Mouse (Mus musculus) stomach, adult 2 months (tissue): ENCODE results near the gene Lhfpl4. TPM values are rescaled to one million over a fixed set of nuclear protein-coding genes. Genes with fewer than 3 reads are reported as not detected.

ENCODE experiments used
- polyA plus RNA-seq: library from polyadenylated mRNA; depleted of rRNA; stranded (reverse); fragments of >200 nt; gene quantifications from 2 replicates; pipeline ENCODE4 v1.2.3, GENCODE M21; 2012; rRNA removed

Gene Lhfpl4
- polyA plus RNA-seq = 0.51 and 0.62 TPM in 2 replicates

DNA sequence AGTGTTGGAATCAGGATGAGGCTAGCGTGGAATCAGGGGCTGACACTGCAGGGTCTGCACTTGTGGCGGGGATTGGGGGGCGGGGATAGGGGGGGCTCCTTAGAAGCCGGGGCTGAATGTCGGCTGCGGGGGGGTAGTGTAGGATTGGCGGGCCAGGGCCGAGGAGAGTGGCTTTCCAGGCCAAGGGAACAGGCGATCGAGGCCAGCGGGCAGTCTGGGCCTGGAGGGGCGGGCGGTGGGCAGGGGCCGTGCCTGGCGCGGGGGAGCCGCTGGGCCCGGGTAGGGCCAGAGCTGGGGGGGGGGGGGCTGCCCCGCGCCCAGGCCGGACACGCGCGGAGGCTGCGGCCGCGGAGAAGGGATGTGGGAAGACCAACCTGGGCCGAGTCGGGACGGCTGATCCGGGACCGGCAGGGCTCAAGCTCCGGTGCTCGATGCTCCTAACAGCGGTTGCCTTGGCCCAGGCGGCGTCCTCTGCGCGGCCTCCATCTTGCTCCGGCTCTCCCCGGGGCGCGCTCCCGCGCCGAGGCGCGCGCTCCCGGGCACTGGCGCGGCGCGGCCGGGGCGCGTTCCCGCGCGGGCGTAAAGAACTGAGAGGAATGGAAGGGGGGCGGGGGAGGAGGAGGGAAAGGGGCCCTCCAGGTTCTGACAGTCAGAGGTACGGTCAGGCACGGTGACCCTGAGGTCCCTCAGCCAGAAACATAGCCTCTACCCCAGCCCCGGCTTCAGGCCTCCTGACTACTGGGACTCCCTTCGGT lies at the start of gene Lhfpl4:
Lhfpl4 (minus strand) TSS at position 544 of the 755 bp plus-strand sequence.

DNA sequence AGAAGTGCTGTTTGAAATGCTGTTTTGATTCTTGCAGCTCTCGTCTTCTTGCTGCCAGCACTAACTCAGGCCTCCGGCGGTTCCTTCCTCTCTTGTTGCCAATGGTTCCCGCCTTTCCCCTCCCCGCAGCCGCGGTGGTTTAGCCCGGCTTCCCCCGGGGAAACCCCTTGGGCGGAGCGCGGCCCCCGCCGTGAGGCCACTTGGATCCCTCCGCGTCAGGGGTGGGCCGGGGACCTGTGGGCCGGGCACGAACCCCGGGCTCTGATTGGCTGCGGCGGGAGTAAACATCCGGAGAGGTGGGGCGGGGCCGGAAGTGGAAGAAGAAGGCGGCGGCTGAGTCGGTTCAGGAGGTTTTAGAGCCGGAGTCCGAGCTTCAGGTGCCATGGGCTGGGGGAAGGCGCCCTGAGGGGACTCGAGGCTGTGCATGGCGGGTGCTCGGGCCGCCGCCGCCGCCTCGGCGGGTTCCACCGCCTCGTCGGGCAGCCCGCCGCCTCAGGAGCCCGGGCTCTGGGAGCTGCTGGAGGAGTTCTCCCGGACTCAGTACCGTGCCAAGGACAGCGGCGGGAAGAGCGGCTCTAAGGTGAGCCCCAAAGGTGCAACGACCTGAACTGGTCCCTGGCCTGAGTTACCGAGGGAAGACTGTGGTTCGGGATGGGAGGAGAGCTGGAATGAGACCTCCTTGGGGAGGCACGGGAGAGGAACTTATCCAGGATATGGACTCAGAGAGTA lies 42.5 kb upstream of the Lhfpl4 start, which contains the start of gene Mtmr14:
Mtmr14 (plus strand) TSS at position 302 of the 729 bp plus-strand sequence.

Other genes with a start within 250 kb of the Lhfpl4 start
- 0.81 and 1.00 TPM in 2 replicates for gene Srgap3, start 248.1 kb downstream of the Lhfpl4 start, polyA plus RNA-seq
- gene Thumpd3, start 149.2 kb downstream of the Lhfpl4 start, polyA plus RNA-seq = 1.4 and 2.1 TPM in 2 replicates
- 15.1 and 17.9 TPM in 2 replicates for gene Setd5, start 118.0 kb downstream of the Lhfpl4 start, polyA plus RNA-seq
- gene Mtmr14, start 42.5 kb upstream of the Lhfpl4 start, polyA plus RNA-seq = 31.6 and 32.2 TPM in 2 replicates
- not detected in 2 replicates for gene Cpne9, start 86.9 kb upstream of the Lhfpl4 start, polyA plus RNA-seq
- gene Brpf1, start 111.8 kb upstream of the Lhfpl4 start, polyA plus RNA-seq = 5.8 and 7.2 TPM in 2 replicates
- 5.8 and 6.4 TPM in 2 replicates for gene Ogg1, start 131.6 kb upstream of the Lhfpl4 start, polyA plus RNA-seq
- 22.2 and 23.6 TPM in 2 replicates for gene Camk1, start 148.6 kb upstream of the Lhfpl4 start, polyA plus RNA-seq
- 8.7 and 11.1 TPM in 2 replicates for gene Tada3, start 182.5 kb upstream of the Lhfpl4 start, polyA plus RNA-seq
- 41.2 and 47.5 TPM in 2 replicates for gene Arpc4, start 182.7 kb upstream of the Lhfpl4 start, polyA plus RNA-seq
- 5.5 and 6.9 TPM in 2 replicates for gene Ttll3, start 193.9 kb upstream of the Lhfpl4 start, polyA plus RNA-seq
- gene Rpusd3, start 224.0 kb upstream of the Lhfpl4 start, polyA plus RNA-seq = 27.0 and 55.6 TPM in 2 replicates
- 36.8 and 48.6 TPM in 2 replicates for gene Cidec, start 240.4 kb upstream of the Lhfpl4 start, polyA plus RNA-seq
- 31.7 and 33.8 TPM in 2 replicates for gene Jagn1, start 247.2 kb upstream of the Lhfpl4 start, polyA plus RNA-seq